Mouse (Mus musculus): ENCODE results near the gene Pop5. TPM values are rescaled to one million over a fixed set of nuclear protein-coding genes. Genes with fewer than 3 reads are reported as not detected.

Pop5 gene
- polyA plus RNA-seq, 1 experiment from 2014 or later, result 103 TPM

GRCm38 (mm10) chr5:115271931-115272811 lies 36.5 kb downstream of the Pop5 start:
- under 1% methylated on average over 68 of the region's 77 CpGs for WGBS
- no peaks in the 10 kb centered on the region for H3K9me3 ChIP-seq

GRCm38 (mm10) chr5:115272812-115273548 lies 37.3 kb downstream of the Pop5 start, which contains the start of gene Rnf10:
TSS of gene Rnf10 (minus strand) at chr5:115272898.
- Histone ChIP-seq H3K9me3 (no peaks in the 10 kb centered on the region), H3K36me3 (peaks cover 16% of the 10 kb centered on the region), H3K9ac (peak within 1 kb of the TSS; percentile 99), H3K4me3 (peak within 1 kb of the TSS; percentile 100), H3K27ac (peak within 1 kb of the TSS; percentile 90), H3K27me3 (no peaks in the 10 kb centered on the region), H3K4me1 (replicated peaks) (peaks cover 45% of the 10 kb centered on the region), H3K4me2 (peak within 1 kb of the TSS; percentile 93)
- WGBS, result 15% methylated on average over 26 of the region's 26 CpGs
- ATAC-seq (ENCODE audit: low FRiP score), result peak; percentile 84

More at GRCm38 (mm10) chr5:115271931-115272811, 36.5 kb downstream of the Pop5 start:
- peaks cover 16% of the 10 kb centered on the region for H3K36me3 ChIP-seq
- peak overlapping the region; percentile 90 for H3K27ac ChIP-seq
- H3K4me1 ChIP-seq (replicated peaks), result peaks cover 49% of the 10 kb centered on the region
- peak overlapping the region; percentile 99 for H3K9ac ChIP-seq
- peak overlapping the region; percentile 93 for H3K4me2 ChIP-seq
- H3K27me3 ChIP-seq, result no peaks in the 10 kb centered on the region
- peak; percentile 32 for ATAC-seq (ENCODE audit: low FRiP score)
- H3K4me3 ChIP-seq, result peak overlapping the region; percentile 100

GRCm38 (mm10) chr5:115273549-115274135 lies 38.0 kb downstream of the Pop5 start:
- 81% methylated on average over 6 of the region's 6 CpGs for WGBS
- Histone ChIP-seq H3K9ac (peak overlapping the region; percentile 99; the same call in 1 of the 2 replicates), H3K4me3 (peak overlapping the region; percentile 100; the same call in 1 of the 2 replicates)

GRCm38 (mm10) chr5:115274353-115274752 lies 38.7 kb downstream of the Pop5 start:
- WGBS, result 74% methylated on average over 1 of the region's 1 CpGs
- ATAC-seq (ENCODE audit: low FRiP score), result no peak
- Histone ChIP-seq H3K27me3 (no peaks in the 10 kb centered on the region), H3K9ac (no peak overlapping the region), H3K36me3 (peaks cover 8% of the 10 kb centered on the region; the same call in 1 of the 2 replicates), H3K4me2 (no peak overlapping the region), H3K4me3 (no peak overlapping the region), H3K9me3 (no peaks in the 10 kb centered on the region), H3K4me1 (replicated peaks) (peaks cover 31% of the 10 kb centered on the region), H3K27ac (no peak overlapping the region)

More at GRCm38 (mm10) chr5:115273549-115274135, 38.0 kb downstream of the Pop5 start:
- Histone ChIP-seq H3K4me2 (peak overlapping the region; percentile 58), H3K4me1 (replicated peaks) (peaks cover 38% of the 10 kb centered on the region), H3K27ac (peak overlapping the region; percentile 90), H3K27me3 (no peaks in the 10 kb centered on the region), H3K9me3 (no peaks in the 10 kb centered on the region), H3K36me3 (peaks cover 15% of the 10 kb centered on the region)
- ATAC-seq (ENCODE audit: low FRiP score), result no peak

GRCm38 (mm10) chr5:115274771-115275170 lies 39.1 kb downstream of the Pop5 start:
- Histone ChIP-seq H3K27ac (no peak overlapping the region), H3K9ac (no peak overlapping the region), H3K36me3 (peaks cover 4% of the 10 kb centered on the region; the same call in 1 of the 2 replicates), H3K9me3 (no peaks in the 10 kb centered on the region), H3K27me3 (no peaks in the 10 kb centered on the region), H3K4me1 (replicated peaks) (peaks cover 27% of the 10 kb centered on the region), H3K4me3 (no peak overlapping the region), H3K4me2 (no peak overlapping the region)
- 91% methylated on average over 1 of the region's 1 CpGs for WGBS
- no peak for ATAC-seq (ENCODE audit: low FRiP score)

GRCm38 (mm10) chr5:115275998-115276397 lies 40.4 kb downstream of the Pop5 start:
- Histone ChIP-seq H3K4me2 (no peak overlapping the region), H3K9me3 (no peaks in the 10 kb centered on the region), H3K27me3 (no peaks in the 10 kb centered on the region), H3K4me3 (no peak overlapping the region), H3K27ac (no peak overlapping the region), H3K4me1 (replicated peaks) (peaks cover 21% of the 10 kb centered on the region), H3K9ac (no peak overlapping the region), H3K36me3 (no peaks in the 10 kb centered on the region)
- WGBS, result 31% methylated on average over 14 of the region's 14 CpGs
- ATAC-seq (ENCODE audit: low FRiP score), result no peak

- no peak for ATAC-seq (ENCODE audit: low FRiP score)
- no peaks in the 10 kb centered on the region for H3K36me3 ChIP-seq
- 83% methylated on average over 1 of the region's 1 CpGs for WGBS
- H3K4me1 ChIP-seq (replicated peaks), result peaks cover 13% of the 10 kb centered on the region
- H3K4me3 ChIP-seq, result no peak overlapping the region
- no peak overlapping the region for H3K9ac ChIP-seq
- H3K27me3 ChIP-seq, result no peaks in the 10 kb centered on the region
- H3K4me2 ChIP-seq, result no peak overlapping the region
- no peak overlapping the region for H3K27ac ChIP-seq
- no peaks in the 10 kb centered on the region for H3K9me3 ChIP-seq
Observed at GRCm38 (mm10) chr5:115278053-115278452, 42.4 kb downstream of the Pop5 start.

GRCm38 (mm10) chr5:115278785-115279184 lies 43.1 kb downstream of the Pop5 start:
- no peak overlapping the region for H3K4me3 ChIP-seq
- WGBS, result 69% methylated on average over 2 of the region's 2 CpGs
- H3K9me3 ChIP-seq, result no peaks in the 10 kb centered on the region
- H3K27ac ChIP-seq, result no peak overlapping the region
- H3K4me2 ChIP-seq, result no peak overlapping the region
- H3K4me1 ChIP-seq (replicated peaks), result peaks cover 6% of the 10 kb centered on the region
- H3K9ac ChIP-seq, result no peak overlapping the region
- H3K27me3 ChIP-seq, result no peaks in the 10 kb centered on the region
- peaks cover 6% of the 10 kb centered on the region for H3K36me3 ChIP-seq
- 0 out of 2 replicates have a peak, but pooled peaks have one; percentile 46 for ATAC-seq (ENCODE audit: low FRiP score)

GRCm38 (mm10) chr5:115279226-115280049 lies 43.8 kb downstream of the Pop5 start, which contains the start of gene Coq5:
TSS of gene Coq5 (plus strand) at chr5:115279666.
- H3K4me1 ChIP-seq (replicated peaks), result peaks cover 6% of the 10 kb centered on the region
- ATAC-seq (ENCODE audit: low FRiP score), result peak; percentile 87
- peak within 1 kb of the TSS; percentile 95 for H3K4me3 ChIP-seq
- 3% methylated on average over 45 of the region's 45 CpGs for WGBS
- peaks cover 13% of the 10 kb centered on the region for H3K36me3 ChIP-seq
- no peaks in the 10 kb centered on the region for H3K27me3 ChIP-seq
- H3K27ac ChIP-seq, result peak within 1 kb of the TSS; percentile 78
- H3K9me3 ChIP-seq, result no peaks in the 10 kb centered on the region
- H3K9ac ChIP-seq, result peak within 1 kb of the TSS; percentile 92
- peak within 1 kb of the TSS; percentile 93 for H3K4me2 ChIP-seq

GRCm38 (mm10) chr5:115280050-115280687 lies 44.5 kb downstream of the Pop5 start:
- Histone ChIP-seq H3K9me3 (no peaks in the 10 kb centered on the region), H3K36me3 (peaks cover 19% of the 10 kb centered on the region), H3K4me1 (replicated peaks) (peaks cover 6% of the 10 kb centered on the region), H3K27me3 (no peaks in the 10 kb centered on the region), H3K9ac (peak overlapping the region; percentile 92), H3K27ac (peak overlapping the region; percentile 78), H3K4me2 (peak overlapping the region; percentile 93), H3K4me3 (peak overlapping the region; percentile 95)
- WGBS, result 9% methylated on average over 17 of the region's 17 CpGs
- peak; percentile 54 for ATAC-seq (ENCODE audit: low FRiP score)

GRCm38 (mm10) chr5:115284735-115285134 lies 49.1 kb downstream of the Pop5 start:
- no peak overlapping the region for H3K9ac ChIP-seq
- no peak for ATAC-seq (ENCODE audit: low FRiP score)

More at GRCm38 (mm10) chr5:115284735-115285134, 49.1 kb downstream of the Pop5 start:
- H3K27me3 ChIP-seq, result no peaks in the 10 kb centered on the region
- WGBS, result 93% methylated on average over 3 of the region's 3 CpGs
- no peak overlapping the region for H3K4me2 ChIP-seq
- no peaks in the 10 kb centered on the region for H3K9me3 ChIP-seq
- H3K4me1 ChIP-seq (replicated peaks), result peaks cover 6% of the 10 kb centered on the region
- no peak overlapping the region for H3K27ac ChIP-seq
- no peak overlapping the region for H3K4me3 ChIP-seq
- peaks cover 44% of the 10 kb centered on the region for H3K36me3 ChIP-seq

Data from hindbrain, embryonic 13.5 days (tissue).